Mouse (Mus musculus) hindbrain, embryonic 16.5 days (tissue): ENCODE results near the gene Rab29. TPM values are rescaled to one million over a fixed set of nuclear protein-coding genes. Genes with fewer than 3 reads are reported as not detected.
"Not testable (repeated sequence)": the region's sequence is repeated elsewhere in the genome, so short reads cannot be mapped to it uniquely, and the experiment has no call there.

ENCODE experiments used
- ATAC-seq: fragments of 200-750 bp; cut with Nextera tagmentation; 2 replicates; pipeline ENCODE4 v1.8.0; 2017; ENCODE audit warnings: moderate TSS enrichment, moderate library complexity
- H3K27ac ChIP-seq: fragments of 300-500 bp; sonication (generic); 2 replicates; pipeline ENCODE4 v1.5.1; 2014; ENCODE audit warnings: low read depth, mild to moderate bottlenecking, control low read depth, low read length, moderate library complexity
- H3K27me3 ChIP-seq: fragments of 300-500 bp; sonication (generic); replicated peaks from 2 replicates; pipeline ENCODE4 v1.6.1; 2014; ENCODE audit warnings: low read length; ENCODE audit not compliant: control insufficient read depth, insufficient read depth
- H3K36me3 ChIP-seq: fragments of 300-500 bp; sonication (generic); 2 replicates; pipeline ENCODE4 v1.6.1; 2014; ENCODE audit warnings: mild to moderate bottlenecking, low read length, moderate library complexity, mixed read lengths; ENCODE audit not compliant: control insufficient read depth, insufficient read depth
- H3K4me1 ChIP-seq: fragments of 300-500 bp; sonication (generic); 2 replicates; pipeline ENCODE4 v1.6.1; 2014; ENCODE audit warnings: low read depth, low read length; ENCODE audit not compliant: control insufficient read depth, insufficient read depth
- H3K4me2 ChIP-seq: fragments of 300-500 bp; sonication (generic); 2 replicates; pipeline ENCODE4 v1.6.1; 2014; ENCODE audit warnings: mild to moderate bottlenecking, low read length, control low read depth, moderate library complexity
- H3K4me3 ChIP-seq: fragments of 300-500 bp; sonication (generic); 2 replicates; pipeline ENCODE4 v1.5.1; 2014; ENCODE audit warnings: mild to moderate bottlenecking, low read length, control low read depth, moderate library complexity
- H3K9ac ChIP-seq: fragments of 300-500 bp; sonication (generic); 2 replicates; pipeline ENCODE4 v1.6.1; 2014; ENCODE audit warnings: low read depth, mild to moderate bottlenecking, control low read depth, low read length, moderate library complexity
- H3K9me3 ChIP-seq: fragments of 300-500 bp; sonication (generic); 2 replicates; pipeline ENCODE4 v1.6.1; 2014; ENCODE audit warnings: mild to moderate bottlenecking, low read length, moderate library complexity; ENCODE audit not compliant: control insufficient read depth
- WGBS: fragments of 180-500 bp; shearing (Covaris S2); extraction: QIAGEN DNeasy Blood & Tissue Kit; methylation state at CpG from one replicate; pipeline ENCODE4 v1.1.7; 2014; 5-methylcytosine and 5-hydroxymethylcytosine counted together
- polyA plus RNA-seq: library from polyadenylated mRNA; unstranded; fragments of >200 nt; fragmentation: Nextera tagmentation; extraction: Ambion mirVana; gene quantifications from 2 replicates; pipeline ENCODE4 v1.2.1, GENCODE M21; 2015

Rab29 gene
- 8.6 and 9.3 TPM in 2 replicates for polyA plus RNA-seq

DNA sequence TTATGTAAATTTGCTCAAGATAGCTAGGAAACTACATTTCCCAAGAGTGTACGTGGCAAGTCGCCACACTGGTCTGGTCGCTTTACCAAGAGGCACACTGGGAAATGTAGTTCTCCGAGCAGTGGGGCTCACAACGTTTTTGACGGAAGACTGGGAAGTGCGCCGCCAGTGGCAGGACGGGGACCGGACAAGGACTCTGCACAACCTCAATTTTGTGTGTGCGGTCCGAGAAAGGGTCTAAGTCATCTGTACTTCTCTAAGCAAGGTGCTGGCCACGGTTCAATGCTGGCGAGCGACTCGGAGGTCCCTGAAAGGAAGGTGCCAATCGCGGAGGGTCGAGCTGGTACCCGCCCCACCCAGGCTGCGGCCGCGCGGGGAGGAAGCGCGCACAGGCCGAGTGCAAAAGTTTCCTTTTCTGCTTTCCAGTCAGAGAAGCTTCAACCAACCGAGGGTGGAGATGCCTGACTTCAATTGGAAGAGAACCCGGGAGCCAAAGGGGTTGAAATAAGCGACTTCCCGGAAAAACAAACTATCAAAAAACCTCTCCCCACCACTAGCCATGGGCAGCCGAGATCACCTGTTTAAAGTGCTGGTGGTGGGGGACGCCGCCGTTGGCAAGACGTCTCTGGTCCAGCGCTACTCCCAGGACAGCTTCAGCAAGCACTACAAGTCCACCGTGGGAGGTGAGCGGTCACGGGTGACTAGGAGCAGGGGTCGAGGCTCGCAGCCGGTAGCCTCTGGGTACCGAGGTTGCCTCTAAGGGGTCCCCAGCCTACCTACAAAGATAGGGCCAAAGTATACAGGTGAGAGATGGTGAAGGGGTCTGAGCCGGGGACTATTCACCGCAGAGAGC lies at the start of gene Rab29:
TSS of gene Rab29 (plus strand) at position 132 of the 853 bp plus-strand sequence.
- H3K36me3 ChIP-seq: no peaks in the 10 kb centered on the region
- no peaks in the 10 kb centered on the region for H3K27me3 ChIP-seq
- H3K27ac ChIP-seq: no peak within 1 kb of the TSS
- 2% methylated on average over 46 of the region's 46 CpGs for WGBS
- H3K4me1 ChIP-seq: peaks cover 4% of the 10 kb centered on the region; the same call in 1 of the 2 replicates
- peak; percentile 98 for ATAC-seq
- H3K9ac ChIP-seq: peak within 1 kb of the TSS; percentile 47
- peak within 1 kb of the TSS; percentile 60 for H3K4me2 ChIP-seq
- no peaks in the 10 kb centered on the region for H3K9me3 ChIP-seq
- H3K4me3 ChIP-seq: peak within 1 kb of the TSS; percentile 46

DNA sequence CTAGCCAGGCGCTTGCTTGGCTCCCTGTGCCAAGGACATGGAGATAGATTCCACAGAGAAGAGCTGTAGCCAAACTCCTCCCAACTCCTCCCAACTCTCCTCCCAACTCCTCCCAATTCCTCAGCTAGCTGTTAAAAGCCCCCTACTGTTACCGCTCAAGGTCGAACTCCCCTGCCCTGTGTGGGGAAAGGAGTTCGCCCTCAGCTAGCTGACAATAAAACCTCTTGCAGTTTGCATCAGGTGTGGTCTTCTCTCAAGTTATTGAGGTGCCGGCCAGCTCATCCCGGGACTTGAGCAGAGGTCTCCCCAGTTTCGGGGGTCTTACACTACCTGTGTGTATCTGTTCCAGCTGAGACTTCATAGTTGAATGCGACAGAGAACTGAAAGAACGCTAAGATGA lies 46.7 kb upstream of the Rab29 start:
- H3K9ac ChIP-seq, ATAC-seq, H3K4me2 ChIP-seq, H3K4me3 ChIP-seq, H3K4me1 ChIP-seq, H3K36me3 ChIP-seq, H3K27ac ChIP-seq, H3K27me3 ChIP-seq, H3K9me3 ChIP-seq: not testable (repeated sequence)
- WGBS: 72% methylated on average over 8 of the region's 9 CpGs

DNA sequence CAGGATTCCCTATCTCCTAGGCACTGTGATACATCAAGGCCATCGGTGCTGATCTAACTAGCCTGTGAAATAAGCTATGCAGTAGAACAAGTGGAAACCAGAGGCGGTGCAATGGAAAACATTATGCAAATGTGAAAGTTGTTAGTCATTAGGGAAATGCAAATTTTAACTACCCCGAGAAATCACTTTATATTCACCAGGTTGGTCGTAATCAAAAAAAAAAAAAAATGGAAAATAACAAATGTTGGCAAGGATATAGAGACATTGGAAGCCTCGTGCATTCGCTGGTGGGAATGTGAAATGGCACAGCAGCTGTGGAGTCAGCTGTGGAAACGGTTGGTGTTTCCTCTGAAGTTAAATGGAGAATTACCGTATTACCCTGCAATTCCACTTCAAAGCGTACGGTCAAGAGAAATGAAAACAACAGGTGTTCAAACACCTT lies 46.1 kb upstream of the Rab29 start:
- Histone ChIP-seq H3K27ac (no peak overlapping the region), H3K27me3 (no peaks in the 10 kb centered on the region), H3K4me3 (no peak overlapping the region), H3K9me3 (no peaks in the 10 kb centered on the region), H3K4me1 (no peaks in the 10 kb centered on the region), H3K36me3 (no peaks in the 10 kb centered on the region), H3K4me2 (no peak overlapping the region), H3K9ac (no peak overlapping the region)
- ATAC-seq: no peak
- 69% methylated on average over 10 of the region's 10 CpGs for WGBS

DNA sequence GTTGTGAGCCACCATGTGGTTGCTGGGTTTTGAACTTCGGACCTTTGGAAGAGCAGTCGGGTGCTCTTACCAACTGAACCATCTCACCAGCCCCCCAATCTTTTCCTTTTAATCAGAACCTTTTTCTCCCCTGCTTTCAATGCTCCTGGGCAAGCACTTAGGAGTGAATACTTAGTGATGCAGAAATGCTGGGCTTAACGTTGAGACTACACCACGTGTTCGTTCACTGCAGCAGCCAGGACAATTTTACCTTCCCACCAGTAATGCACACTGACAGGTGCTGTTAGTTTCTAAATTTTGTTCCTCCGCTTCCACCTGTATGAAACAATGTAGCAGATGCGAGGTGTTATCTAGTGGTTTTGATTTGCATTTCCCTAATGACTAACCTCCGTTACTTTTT lies 44.7 kb upstream of the Rab29 start:
- Histone ChIP-seq H3K27me3 (no peaks in the 10 kb centered on the region), H3K4me1 (peaks cover 3% of the 10 kb centered on the region; the same call in 1 of the 2 replicates), H3K27ac (no peak overlapping the region), H3K4me2 (no peak overlapping the region), H3K9me3 (no peaks in the 10 kb centered on the region), H3K36me3 (no peaks in the 10 kb centered on the region), H3K9ac (no peak overlapping the region), H3K4me3 (no peak overlapping the region)
- 70% methylated on average over 8 of the region's 8 CpGs for WGBS
- no peak for ATAC-seq

DNA sequence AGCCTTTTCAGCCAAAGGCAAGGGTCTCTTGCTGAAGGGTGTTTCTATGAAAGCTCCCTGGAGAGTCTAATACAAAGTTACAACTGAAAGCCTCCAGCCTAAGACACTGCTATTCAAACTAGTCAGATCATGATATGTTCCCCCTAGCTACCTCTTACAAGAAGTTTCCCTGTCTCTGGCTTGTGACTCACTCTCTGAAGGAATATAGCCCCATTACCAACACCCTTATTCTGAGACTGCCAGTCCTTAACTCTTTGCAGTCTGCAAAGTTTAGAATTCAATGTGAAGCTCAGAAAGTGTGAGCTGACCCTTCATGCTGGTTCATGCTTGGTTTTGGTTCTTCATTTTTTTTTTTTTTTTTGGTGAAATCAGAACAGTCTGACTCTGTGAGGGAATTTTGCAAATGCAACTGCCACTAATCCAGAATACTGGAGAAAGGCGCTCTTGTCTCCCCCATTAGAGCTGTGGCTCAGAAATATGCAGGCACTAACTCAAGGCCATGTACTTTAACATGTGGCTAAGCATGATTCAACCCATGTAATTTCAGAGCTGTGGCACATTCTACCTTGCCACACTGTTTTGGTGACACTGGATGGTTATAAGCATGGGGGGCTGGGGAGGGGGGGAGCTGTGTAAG lies 44.0 kb upstream of the Rab29 start:
- no peak overlapping the region for H3K4me2 ChIP-seq
- H3K9me3 ChIP-seq: no peaks in the 10 kb centered on the region
- H3K27ac ChIP-seq: no peak overlapping the region
- H3K36me3 ChIP-seq: no peaks in the 10 kb centered on the region
- H3K4me3 ChIP-seq: no peak overlapping the region
- WGBS: 93% methylated on average over 1 of the region's 1 CpGs
- H3K9ac ChIP-seq: no peak overlapping the region
- no peaks in the 10 kb centered on the region for H3K27me3 ChIP-seq
- ATAC-seq: no peak
- peaks cover 3% of the 10 kb centered on the region; the same call in 1 of the 2 replicates for H3K4me1 ChIP-seq

DNA sequence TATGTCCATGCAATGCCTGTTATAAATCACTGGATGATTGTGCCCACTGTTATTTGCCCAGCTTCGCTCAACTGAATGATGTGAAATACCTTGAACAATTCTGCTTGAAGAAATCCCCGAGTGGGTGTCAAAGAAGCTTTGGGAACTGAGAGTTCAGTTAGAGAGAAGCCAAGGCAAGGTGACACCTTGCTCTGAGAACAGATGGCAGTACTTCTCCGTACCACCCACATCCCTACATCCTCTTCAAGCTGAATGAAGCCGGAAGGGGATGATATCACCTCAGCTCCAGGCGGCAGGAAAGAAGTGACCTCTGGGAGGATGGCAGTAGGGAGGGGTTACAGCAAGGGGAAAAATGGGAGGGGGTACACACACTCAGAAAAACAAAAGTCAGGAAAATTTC lies 43.5 kb upstream of the Rab29 start:
- Histone ChIP-seq H3K9ac (no peak overlapping the region), H3K4me1 (peaks cover 4% of the 10 kb centered on the region), H3K4me3 (no peak overlapping the region), H3K9me3 (no peaks in the 10 kb centered on the region), H3K27ac (no peak overlapping the region), H3K4me2 (no peak overlapping the region), H3K27me3 (no peaks in the 10 kb centered on the region), H3K36me3 (no peaks in the 10 kb centered on the region)
- ATAC-seq: no peak
- 64% methylated on average over 5 of the region's 5 CpGs for WGBS

DNA sequence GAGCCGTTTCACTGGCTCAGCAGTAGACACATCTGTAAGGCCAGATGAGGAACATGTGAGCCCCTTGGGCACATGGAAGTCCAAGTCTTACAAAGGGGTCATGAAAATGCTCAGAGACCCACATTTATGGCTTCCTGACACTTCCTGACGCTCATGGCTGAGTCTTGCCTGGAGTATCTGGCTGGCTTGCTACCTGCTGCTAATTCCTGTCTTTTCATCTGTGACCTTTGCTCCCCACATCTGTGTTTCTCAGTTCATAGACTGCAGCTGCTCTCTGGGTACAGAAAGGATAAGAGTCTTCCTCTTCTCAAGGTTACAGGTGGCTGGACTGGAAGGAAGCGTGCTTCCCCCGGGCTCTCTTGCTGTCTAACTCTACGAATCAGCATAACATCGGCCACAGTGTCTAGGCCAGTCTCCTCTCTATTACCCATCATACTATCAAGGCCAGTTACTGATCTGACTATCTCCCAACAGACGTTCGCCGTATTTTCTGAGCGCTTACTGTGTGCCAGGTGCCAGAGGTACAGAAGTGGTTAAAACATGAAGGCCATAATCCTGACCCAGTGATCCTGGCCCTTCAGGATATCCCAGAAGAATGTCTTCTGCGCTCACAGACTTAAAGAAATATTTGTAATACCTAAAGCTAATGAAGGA lies 42.4 kb upstream of the Rab29 start:
- no peak overlapping the region for H3K4me3 ChIP-seq
- WGBS: 93% methylated on average over 11 of the region's 11 CpGs
- peaks cover 14% of the 10 kb centered on the region for H3K4me1 ChIP-seq
- H3K9me3 ChIP-seq: no peaks in the 10 kb centered on the region
- no peak overlapping the region for H3K27ac ChIP-seq
- H3K27me3 ChIP-seq: no peaks in the 10 kb centered on the region
- H3K36me3 ChIP-seq: no peaks in the 10 kb centered on the region
- no peak overlapping the region for H3K4me2 ChIP-seq
- no peak overlapping the region for H3K9ac ChIP-seq
- ATAC-seq: no peak

DNA sequence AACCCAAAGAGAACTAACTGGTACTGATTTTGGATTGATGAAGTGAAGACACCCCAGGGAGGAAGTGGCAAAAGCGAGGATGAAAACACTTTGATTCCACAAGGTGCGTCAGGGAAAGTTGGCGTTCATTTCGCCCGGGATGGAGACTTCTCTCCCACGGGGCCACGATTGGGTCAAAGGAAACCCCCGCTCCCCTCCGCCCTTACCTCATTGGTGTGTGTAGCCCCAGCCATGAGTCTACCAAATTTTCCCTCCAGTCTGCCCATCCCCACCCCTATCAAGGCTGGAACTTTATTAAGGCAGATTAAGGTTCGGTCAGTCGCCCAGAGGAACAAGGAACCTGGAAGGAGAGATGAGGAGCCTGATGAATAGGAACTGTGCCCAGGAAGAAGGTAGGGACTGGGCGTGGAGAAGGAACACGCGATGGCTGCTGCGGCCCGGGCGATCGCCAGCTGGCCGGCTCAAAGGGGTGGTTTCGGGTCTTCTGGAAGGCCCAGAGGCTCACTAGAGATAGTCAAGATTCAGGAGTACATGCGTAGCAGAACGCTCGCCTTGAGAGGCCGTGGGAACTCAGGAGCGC lies 39.7 kb upstream of the Rab29 start, which contains the start of gene Slc41a1:
TSS of gene Slc41a1 (plus strand) at position 287 of the 580 bp plus-strand sequence.
- H3K9me3 ChIP-seq: no peaks in the 10 kb centered on the region
- no peaks in the 10 kb centered on the region for H3K36me3 ChIP-seq
- peak within 1 kb of the TSS; percentile 88 for H3K4me2 ChIP-seq
- peak within 1 kb of the TSS; percentile 82 for H3K4me3 ChIP-seq
- H3K27ac ChIP-seq: peak within 1 kb of the TSS; percentile 87
- ATAC-seq: peak; percentile 69
- H3K27me3 ChIP-seq: no peaks in the 10 kb centered on the region
- 2% methylated on average over 25 of the region's 25 CpGs for WGBS
- peak within 1 kb of the TSS; percentile 92 for H3K9ac ChIP-seq
- H3K4me1 ChIP-seq: peaks cover 21% of the 10 kb centered on the region
